Mouse (Mus musculus) stomach, embryonic 15.5 days (tissue): Measurements from ENCODE around the gene Vav3. TPM values are rescaled to one million over a fixed set of nuclear protein-coding genes. Genes with fewer than 3 reads are reported as not detected.

Source experiments
- ATAC-seq: fragments of 200-750 bp; cut with Nextera tagmentation; 2 replicates; pipeline ENCODE4 v1.8.0; 2017; ENCODE audit warnings: low read depth, moderate number of reproducible peaks, moderate TSS enrichment; ENCODE audit not compliant: insufficient read depth, low FRiP score
- H3K27ac ChIP-seq: fragments of 300-500 bp; sonication (generic); 2 replicates; pipeline ENCODE4 v1.5.1; 2015; ENCODE audit warnings: mild to moderate bottlenecking, inconsistent platforms
- H3K27me3 ChIP-seq: fragments of 300-500 bp; sonication (generic); replicated peaks from 2 replicates; pipeline ENCODE4 v1.6.1; 2015; ENCODE audit warnings: inconsistent platforms
- H3K36me3 ChIP-seq: fragments of 300-500 bp; sonication (generic); 2 replicates; pipeline ENCODE4 v1.6.1; 2015; ENCODE audit warnings: inconsistent platforms
- H3K4me1 ChIP-seq: fragments of 300-500 bp; sonication (generic); 2 replicates; pipeline ENCODE4 v1.6.1; 2015; ENCODE audit warnings: inconsistent platforms
- H3K4me2 ChIP-seq: fragments of 300-500 bp; sonication (generic); 2 replicates; pipeline ENCODE4 v1.6.1; 2015; ENCODE audit warnings: mild to moderate bottlenecking, inconsistent platforms
- H3K4me3 ChIP-seq: fragments of 300-500 bp; sonication (generic); replicated peaks from 2 replicates; pipeline ENCODE4 v1.5.1; 2015; ENCODE audit warnings: inconsistent platforms
- H3K9ac ChIP-seq: fragments of 300-500 bp; sonication (generic); 2 replicates; pipeline ENCODE4 v1.6.1; 2015; ENCODE audit warnings: inconsistent platforms
- H3K9me3 ChIP-seq: fragments of 300-500 bp; sonication (generic); 2 replicates; pipeline ENCODE4 v1.6.1; 2016; ENCODE audit warnings: inconsistent platforms
- WGBS: fragments of 180-500 bp; shearing (Covaris S2); methylation state at CpG from one replicate; pipeline ENCODE4 v1.1.7; 2015; 5-methylcytosine and 5-hydroxymethylcytosine counted together
- polyA plus RNA-seq: library from polyadenylated mRNA; unstranded; fragments of >200 nt; fragmentation: Nextera tagmentation; extraction: Ambion mirVana; gene quantifications from 2 replicates; pipeline ENCODE4 v1.2.1, GENCODE M21; 2015

Vav3 gene
- polyA plus RNA-seq, 1 experiment from 2014 or later: 17.5 TPM

DNA sequence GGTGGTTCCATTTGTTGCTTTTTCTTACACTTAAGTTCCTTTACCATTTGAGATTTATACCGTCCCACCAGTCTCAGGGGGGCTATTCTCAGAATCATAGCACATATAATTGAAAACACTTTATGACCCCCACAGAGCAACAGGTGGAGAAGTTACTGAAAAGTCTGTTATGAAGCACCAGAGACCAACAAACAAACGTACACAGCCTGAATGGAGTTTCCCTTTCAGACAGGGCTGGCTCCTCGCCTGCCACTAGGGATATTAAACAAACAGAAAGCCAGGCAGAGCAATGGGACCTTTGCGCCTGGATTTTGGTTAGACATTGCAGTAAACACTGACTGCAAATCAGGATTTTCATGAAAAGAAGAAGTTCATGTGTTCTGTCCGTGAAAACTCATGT is 341.4 kb downstream of the Vav3 start:
- H3K4me3 ChIP-seq: no peak overlapping the region
- no peak overlapping the region for H3K4me2 ChIP-seq
- no peak overlapping the region for H3K9ac ChIP-seq
- 79% methylated on average over 5 of the region's 5 CpGs for WGBS
- H3K4me1 ChIP-seq: no peaks in the 10 kb centered on the region
- H3K27ac ChIP-seq: no peak overlapping the region
- no peak for ATAC-seq
- no peaks in the 10 kb centered on the region for H3K9me3 ChIP-seq
- no peaks in the 10 kb centered on the region for H3K36me3 ChIP-seq
- H3K27me3 ChIP-seq: no peaks in the 10 kb centered on the region

DNA sequence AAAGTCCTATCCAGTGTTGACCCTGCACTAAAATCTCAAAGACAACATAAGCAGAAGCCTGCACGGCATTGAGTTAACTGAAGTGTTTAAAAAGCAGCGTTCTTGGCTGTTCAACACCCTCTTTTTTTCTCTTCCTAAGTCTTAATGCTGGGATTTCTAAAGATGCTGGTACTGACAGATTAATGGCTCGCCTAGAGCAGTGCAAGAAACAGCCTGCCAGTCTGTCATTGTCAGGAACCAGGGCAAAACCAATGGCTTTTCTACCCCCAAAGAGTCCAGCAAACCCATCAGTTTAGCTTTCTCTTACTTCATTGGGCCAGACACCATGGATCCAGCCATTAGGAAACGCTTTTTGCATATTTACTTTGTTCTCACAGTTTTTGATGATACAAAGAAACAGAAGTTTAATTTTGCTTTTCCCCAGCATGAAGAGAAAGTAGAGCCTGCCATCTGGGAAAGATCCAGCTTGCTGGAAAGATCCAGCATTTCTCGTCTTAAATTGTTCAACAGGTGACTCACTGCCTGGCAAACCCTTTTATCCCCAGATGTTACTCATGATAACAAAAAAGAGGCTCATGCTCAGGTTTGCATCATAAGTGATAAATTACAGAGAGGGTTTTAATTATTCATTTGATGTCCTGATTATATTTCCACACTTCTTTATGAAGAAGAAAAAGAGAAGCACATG is 343.3 kb downstream of the Vav3 start:
- Histone ChIP-seq H3K27me3 (no peaks in the 10 kb centered on the region), H3K9ac (no peak overlapping the region), H3K36me3 (no peaks in the 10 kb centered on the region), H3K27ac (0 out of 2 replicates have a peak overlapping the region, but pooled peaks have one; percentile 33), H3K4me1 (no peaks in the 10 kb centered on the region), H3K4me2 (no peak overlapping the region), H3K9me3 (no peaks in the 10 kb centered on the region), H3K4me3 (no peak overlapping the region)
- ATAC-seq: no peak
- WGBS: 58% methylated on average over 5 of the region's 5 CpGs

DNA sequence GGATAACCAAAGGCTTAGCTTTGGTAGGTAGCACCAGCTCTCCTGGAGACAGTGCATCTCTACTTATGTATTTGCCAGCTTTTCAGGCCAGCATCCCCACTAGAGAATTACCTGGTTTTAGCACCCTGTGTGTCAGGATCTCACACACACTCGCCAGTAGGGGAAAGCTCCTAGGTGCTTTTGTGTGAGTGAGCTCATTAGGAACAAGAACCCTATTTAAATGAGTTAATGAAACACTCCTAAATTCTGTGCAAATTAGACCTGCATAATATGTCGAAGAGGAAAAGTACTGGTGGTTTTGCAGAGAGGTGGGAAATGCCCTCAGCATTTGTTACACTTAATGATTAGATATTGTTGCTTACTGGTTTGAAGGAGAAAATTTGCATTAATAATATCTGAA is 350.1 kb downstream of the Vav3 start:
- WGBS: 77% methylated on average over 2 of the region's 2 CpGs
- H3K36me3 ChIP-seq: no peaks in the 10 kb centered on the region
- H3K4me1 ChIP-seq: no peaks in the 10 kb centered on the region
- no peak overlapping the region for H3K4me3 ChIP-seq
- no peaks in the 10 kb centered on the region for H3K9me3 ChIP-seq
- no peak overlapping the region for H3K27ac ChIP-seq
- no peak overlapping the region for H3K4me2 ChIP-seq
- H3K9ac ChIP-seq: no peak overlapping the region
- H3K27me3 ChIP-seq: no peaks in the 10 kb centered on the region
- no peak for ATAC-seq

DNA sequence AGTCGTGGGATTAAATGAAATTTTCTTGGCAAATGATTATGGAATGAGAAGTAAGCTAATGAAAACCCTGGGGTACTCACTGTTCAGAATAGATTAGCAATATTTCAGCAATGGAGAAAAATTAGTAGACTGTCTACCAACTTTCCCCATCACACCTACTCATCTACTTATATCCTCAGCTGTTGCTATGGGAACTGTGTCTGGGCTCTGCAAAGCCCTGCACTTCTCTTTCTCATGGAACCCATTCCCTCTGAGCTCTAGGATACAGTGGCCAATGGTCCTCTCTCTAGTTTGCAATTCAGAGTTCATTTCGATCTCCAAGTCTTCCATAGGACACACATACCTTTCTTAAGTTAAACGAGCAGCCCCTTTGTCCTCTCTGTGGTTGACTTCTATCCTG is 352.2 kb downstream of the Vav3 start:
- Histone ChIP-seq H3K27me3 (no peaks in the 10 kb centered on the region), H3K27ac (no peak overlapping the region), H3K4me1 (no peaks in the 10 kb centered on the region), H3K9me3 (no peaks in the 10 kb centered on the region), H3K4me3 (no peak overlapping the region), H3K9ac (no peak overlapping the region), H3K4me2 (no peak overlapping the region), H3K36me3 (no peaks in the 10 kb centered on the region)
- no peak for ATAC-seq
- 84% methylated on average over 3 of the region's 3 CpGs for WGBS

DNA sequence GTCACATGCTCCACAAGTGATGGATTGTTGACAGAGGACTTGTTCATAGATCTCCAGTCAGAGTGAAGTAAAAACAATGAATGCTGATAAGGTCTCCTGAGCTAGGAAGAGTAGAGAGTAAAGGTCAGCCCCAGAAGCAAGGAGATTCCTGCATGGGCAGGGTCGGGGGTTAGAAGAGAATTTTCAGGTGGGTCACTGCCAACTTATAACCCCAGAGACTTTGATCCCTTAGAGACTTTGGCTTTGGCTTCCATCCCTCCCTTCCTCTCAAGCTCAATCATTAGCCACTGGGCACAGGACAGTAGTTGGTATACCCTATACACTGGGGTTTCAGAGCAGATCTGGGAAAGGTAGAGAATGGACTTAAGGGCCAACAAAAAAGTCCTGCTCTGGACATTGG is 360.8 kb downstream of the Vav3 start:
- no peaks in the 10 kb centered on the region for H3K9me3 ChIP-seq
- H3K9ac ChIP-seq: no peak overlapping the region
- 29% methylated on average over 1 of the region's 1 CpGs for WGBS
- no peaks in the 10 kb centered on the region for H3K27me3 ChIP-seq
- H3K4me1 ChIP-seq: no peaks in the 10 kb centered on the region
- H3K4me3 ChIP-seq: no peak overlapping the region
- H3K27ac ChIP-seq: no peak overlapping the region
- H3K4me2 ChIP-seq: no peak overlapping the region
- ATAC-seq: no peak
- H3K36me3 ChIP-seq: no peaks in the 10 kb centered on the region

DNA sequence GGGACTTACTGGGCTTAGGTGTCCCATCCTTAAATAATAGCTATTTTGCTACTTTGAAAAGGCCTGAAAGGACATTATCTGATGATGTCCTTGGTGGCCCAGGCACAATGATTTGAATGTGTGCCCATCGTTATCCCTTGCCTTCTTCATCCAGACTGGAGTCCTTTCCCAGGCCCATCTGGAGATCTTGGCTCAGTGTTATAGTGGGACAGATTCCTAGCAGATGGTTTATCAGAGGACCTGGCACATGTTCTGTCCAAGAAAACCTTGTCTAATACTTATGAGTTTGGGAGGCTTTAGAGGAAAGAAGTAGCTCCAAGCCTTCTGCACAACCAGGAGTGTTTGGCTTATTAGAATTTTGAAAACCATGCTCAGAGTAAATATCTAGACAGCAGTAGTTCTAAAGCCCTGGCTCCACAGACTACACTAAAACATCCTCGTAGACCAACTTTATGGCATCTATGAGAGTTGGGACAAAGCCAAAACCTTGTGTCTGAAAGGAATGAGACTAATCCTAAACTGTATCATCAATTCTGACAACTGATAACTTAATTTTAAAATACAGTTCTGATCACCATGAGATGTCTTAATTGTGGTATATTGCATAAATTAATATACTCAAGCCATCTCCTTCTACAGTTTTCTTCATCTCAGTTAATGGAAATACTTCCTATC is 367.5 kb downstream of the Vav3 start:
- Histone ChIP-seq H3K27me3 (no peaks in the 10 kb centered on the region), H3K4me2 (no peak overlapping the region), H3K27ac (no peak overlapping the region), H3K4me1 (no peaks in the 10 kb centered on the region), H3K4me3 (no peak overlapping the region), H3K36me3 (no peaks in the 10 kb centered on the region), H3K9ac (no peak overlapping the region), H3K9me3 (no peaks in the 10 kb centered on the region)
- no peak for ATAC-seq
- WGBS: 81% methylated on average over 2 of the region's 2 CpGs

DNA sequence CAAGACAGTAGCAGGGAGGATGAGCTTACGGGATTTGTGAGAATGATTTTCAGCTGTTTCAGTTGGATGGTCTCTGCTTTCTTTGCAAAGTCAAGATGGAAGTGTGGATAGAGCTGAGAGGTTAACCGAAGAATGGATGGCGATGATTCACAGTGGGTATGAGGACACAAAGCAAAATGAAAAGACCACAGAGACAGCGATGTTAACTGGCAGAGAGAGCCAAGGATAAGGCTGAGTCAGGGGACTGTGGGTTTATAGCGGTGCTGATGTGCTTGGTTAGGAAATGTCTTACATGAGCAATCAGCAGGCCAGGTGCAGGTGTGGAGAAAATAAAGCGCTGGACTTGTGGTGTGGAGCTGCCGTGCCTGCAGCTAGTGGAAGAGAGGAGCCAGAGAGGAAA is 371.3 kb downstream of the Vav3 start:
- Histone ChIP-seq H3K27me3 (no peaks in the 10 kb centered on the region), H3K27ac (no peak overlapping the region), H3K9ac (no peak overlapping the region), H3K4me3 (no peak overlapping the region), H3K4me2 (no peak overlapping the region), H3K36me3 (no peaks in the 10 kb centered on the region), H3K9me3 (no peaks in the 10 kb centered on the region), H3K4me1 (no peaks in the 10 kb centered on the region)
- no peak for ATAC-seq
- WGBS: 85% methylated on average over 7 of the region's 7 CpGs

DNA sequence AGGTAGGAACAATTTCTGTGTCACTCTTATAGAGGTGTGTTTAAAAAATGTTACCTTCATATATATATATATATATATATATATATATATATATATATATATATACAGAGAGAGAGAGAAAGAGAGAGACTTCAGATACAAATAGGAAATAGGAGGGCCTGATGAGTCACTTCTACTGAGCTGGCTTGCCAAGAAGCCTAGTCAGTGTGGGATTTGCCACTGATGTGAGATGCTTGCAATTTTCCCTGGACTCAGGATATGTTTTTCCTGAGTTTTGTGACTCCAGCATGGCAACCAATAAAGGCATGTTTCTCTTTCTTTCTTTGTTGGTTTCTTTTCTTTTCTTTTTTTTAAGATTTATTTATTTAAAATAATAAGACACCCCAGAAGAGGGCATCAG is 374.0 kb downstream of the Vav3 start:
- H3K36me3 ChIP-seq: no peaks in the 10 kb centered on the region
- no peaks in the 10 kb centered on the region for H3K4me1 ChIP-seq
- no peak overlapping the region for H3K4me2 ChIP-seq
- H3K9ac ChIP-seq: no peak overlapping the region
- H3K4me3 ChIP-seq: no peak overlapping the region
- no peaks in the 10 kb centered on the region for H3K27me3 ChIP-seq
- ATAC-seq: no peak
- no peaks in the 10 kb centered on the region for H3K9me3 ChIP-seq
- no peak overlapping the region for H3K27ac ChIP-seq

DNA sequence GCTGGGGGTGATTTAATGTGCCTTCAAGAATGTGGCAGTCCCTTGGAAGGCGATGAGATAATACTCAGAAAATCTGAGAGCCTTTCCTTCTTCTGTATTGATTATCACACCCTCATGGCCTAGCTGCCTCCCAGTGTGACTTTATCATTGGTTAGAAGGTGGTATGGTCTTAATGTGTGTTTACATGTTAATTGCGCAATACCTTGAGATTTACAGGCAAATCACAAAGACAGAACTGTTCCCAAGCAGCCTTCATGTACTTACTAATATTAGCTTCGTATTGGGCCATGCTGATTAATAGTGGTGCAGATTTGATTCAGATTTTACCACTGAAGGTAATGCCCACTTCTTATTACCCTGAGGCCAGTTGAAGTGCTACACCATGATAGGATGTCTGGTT is 381.3 kb downstream of the Vav3 start:
- no peak overlapping the region for H3K4me3 ChIP-seq
- ATAC-seq: no peak
- WGBS: 91% methylated on average over 3 of the region's 3 CpGs
- no peaks in the 10 kb centered on the region for H3K4me1 ChIP-seq
- no peaks in the 10 kb centered on the region for H3K27me3 ChIP-seq
- no peaks in the 10 kb centered on the region for H3K36me3 ChIP-seq
- no peak overlapping the region for H3K4me2 ChIP-seq
- H3K9ac ChIP-seq: no peak overlapping the region
- no peak overlapping the region for H3K27ac ChIP-seq
- H3K9me3 ChIP-seq: no peaks in the 10 kb centered on the region

DNA sequence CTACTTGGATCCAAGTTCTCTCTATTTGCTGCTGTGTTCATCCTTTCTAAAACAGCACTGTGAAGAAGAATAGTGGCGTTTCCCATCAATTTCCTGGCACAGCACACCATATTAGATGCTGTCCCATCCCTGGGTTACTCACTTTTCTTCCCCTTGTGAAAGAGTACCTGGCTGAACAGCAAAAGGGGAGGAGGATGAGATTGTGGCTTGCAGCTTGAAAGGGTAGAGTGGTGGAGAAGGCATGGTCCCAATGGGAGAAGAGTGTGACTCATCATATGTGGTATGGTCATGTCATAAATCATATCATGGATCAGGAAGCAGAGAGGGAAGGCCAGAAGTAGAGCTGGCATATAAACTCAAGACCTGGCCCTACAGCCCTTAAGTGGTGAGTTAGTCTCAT is 386.3 kb downstream of the Vav3 start:
- Histone ChIP-seq H3K4me2 (no peak overlapping the region), H3K27ac (no peak overlapping the region), H3K36me3 (no peaks in the 10 kb centered on the region), H3K9ac (no peak overlapping the region), H3K4me3 (no peak overlapping the region), H3K9me3 (no peaks in the 10 kb centered on the region), H3K4me1 (no peaks in the 10 kb centered on the region), H3K27me3 (no peaks in the 10 kb centered on the region)
- 92% methylated on average over 1 of the region's 1 CpGs for WGBS
- ATAC-seq: no peak

DNA sequence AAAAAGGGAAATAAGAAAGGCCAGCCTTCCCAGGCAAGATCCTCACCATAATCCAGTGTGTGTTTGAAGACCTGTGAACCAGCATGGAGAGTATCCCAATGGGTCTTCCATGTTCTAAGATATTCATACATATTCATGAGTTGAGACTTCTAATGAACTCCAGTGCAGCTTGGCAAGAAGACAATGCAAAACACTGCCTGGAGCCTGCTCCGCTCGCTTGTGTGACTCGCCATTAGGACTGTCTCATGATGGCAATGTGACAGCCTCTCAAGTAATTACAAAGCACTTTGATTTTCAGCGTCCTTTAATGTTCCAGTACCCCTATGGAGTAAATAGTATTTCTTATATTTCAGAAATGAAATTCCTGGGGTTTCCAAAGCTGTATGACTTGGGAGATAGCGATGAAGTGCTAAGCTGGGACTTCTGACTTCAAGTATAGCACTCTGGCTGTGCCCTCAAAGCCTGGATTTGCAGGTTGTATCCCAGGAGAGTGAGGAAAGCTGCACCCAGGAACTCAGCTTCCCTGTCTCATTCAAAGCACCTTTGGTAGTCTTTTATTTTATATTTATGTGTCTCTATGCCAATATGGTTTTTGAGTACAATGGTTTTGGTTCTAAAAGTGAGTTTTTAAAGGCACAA is 391.3 kb downstream of the Vav3 start:
- WGBS: 80% methylated on average over 5 of the region's 5 CpGs
- no peak overlapping the region for H3K4me3 ChIP-seq

DNA sequence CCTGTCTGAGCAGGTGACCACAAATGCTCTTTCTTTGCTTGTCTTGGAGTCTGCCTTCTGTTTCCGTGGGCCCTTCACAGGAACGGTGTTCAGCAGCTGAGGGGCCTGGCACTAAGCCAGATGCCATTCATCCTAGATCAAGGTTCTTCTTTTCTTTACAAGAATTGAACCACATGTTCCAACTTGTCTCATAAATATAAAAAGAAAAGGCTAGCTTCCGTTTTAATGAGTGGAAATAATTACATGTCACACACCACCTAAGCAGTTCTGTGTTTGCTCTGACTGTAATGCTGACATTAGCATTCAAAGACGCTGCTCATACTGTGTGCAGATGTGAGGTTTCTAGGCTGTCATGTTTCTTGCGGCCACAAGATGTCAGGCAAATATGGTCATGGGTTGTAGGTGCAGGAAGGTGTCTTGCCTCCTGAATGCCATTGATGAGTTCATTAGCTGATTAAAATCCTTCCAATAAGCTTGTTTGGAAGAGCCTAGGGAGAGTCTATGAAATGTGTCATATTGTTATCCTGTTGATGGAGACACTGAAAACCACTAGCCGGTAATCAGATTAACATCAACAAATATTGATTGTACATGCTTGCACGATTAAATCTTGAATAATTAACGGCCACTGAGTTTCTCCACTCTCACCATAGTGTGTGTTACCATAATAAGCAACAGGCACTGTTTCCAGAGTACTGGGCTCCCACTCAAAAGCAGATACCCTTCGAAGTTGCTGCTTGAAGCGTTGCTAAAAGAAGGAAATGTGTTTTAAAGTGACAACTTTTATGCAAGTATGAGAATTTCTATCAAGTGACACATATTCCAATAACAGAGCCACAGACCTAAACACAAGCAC is 392.1 kb downstream of the Vav3 start:
- no peaks in the 10 kb centered on the region for H3K36me3 ChIP-seq
- no peaks in the 10 kb centered on the region for H3K4me1 ChIP-seq
- no peak overlapping the region for H3K4me3 ChIP-seq
- no peak overlapping the region for H3K27ac ChIP-seq
- peak; percentile 65; the same call in 1 of the 2 replicates for ATAC-seq
- no peaks in the 10 kb centered on the region for H3K27me3 ChIP-seq
- 45% methylated on average over 10 of the region's 10 CpGs for WGBS
- no peak overlapping the region for H3K4me2 ChIP-seq
- no peak overlapping the region for H3K9ac ChIP-seq
- H3K9me3 ChIP-seq: no peaks in the 10 kb centered on the region

More for the DNA sequence above, 391.3 kb downstream of the Vav3 start:
- no peak for ATAC-seq
- Histone ChIP-seq H3K4me1 (no peaks in the 10 kb centered on the region), H3K36me3 (no peaks in the 10 kb centered on the region), H3K4me2 (no peak overlapping the region), H3K9me3 (no peaks in the 10 kb centered on the region), H3K9ac (no peak overlapping the region), H3K27me3 (no peaks in the 10 kb centered on the region), H3K27ac (no peak overlapping the region)
